Mouse (Mus musculus) forebrain, embryonic 13.5 days (tissue): ENCODE data around the gene Zfp687. TPM values are rescaled to one million over a fixed set of nuclear protein-coding genes. Genes with fewer than 3 reads are reported as not detected.

Experiments
- ATAC-seq: fragments of 200-750 bp; cut with Nextera tagmentation; 2 replicates; pipeline ENCODE4 v1.8.0; 2017
- H3K27ac ChIP-seq: fragments of 300-500 bp; sonication (generic); 2 replicates; pipeline ENCODE4 v1.5.1; 2015; ENCODE audit warnings: inconsistent platforms, mild to moderate bottlenecking, moderate library complexity
- H3K27me3 ChIP-seq: fragments of 300-500 bp; sonication (generic); 2 replicates; pipeline ENCODE4 v1.6.1; 2015; ENCODE audit warnings: mild to moderate bottlenecking, inconsistent platforms
- H3K36me3 ChIP-seq: fragments of 300-500 bp; sonication (generic); 2 replicates; pipeline ENCODE4 v1.6.1; 2015; ENCODE audit warnings: mild to moderate bottlenecking, inconsistent platforms; ENCODE audit not compliant: poor library complexity, severe bottlenecking
- H3K4me1 ChIP-seq: fragments of 300-500 bp; sonication (generic); 2 replicates; pipeline ENCODE4 v1.6.1; 2015; ENCODE audit warnings: inconsistent platforms
- H3K4me2 ChIP-seq: fragments of 300-500 bp; sonication (generic); 2 replicates; pipeline ENCODE4 v1.6.1; 2015; ENCODE audit warnings: inconsistent platforms, mild to moderate bottlenecking, moderate library complexity
- H3K4me3 ChIP-seq: fragments of 300-500 bp; sonication (generic); 2 replicates; pipeline ENCODE4 v1.5.1; 2015; ENCODE audit warnings: mild to moderate bottlenecking, inconsistent platforms
- H3K9ac ChIP-seq: fragments of 300-500 bp; sonication (generic); 2 replicates; pipeline ENCODE4 v1.6.1; 2015; ENCODE audit warnings: mild to moderate bottlenecking, inconsistent platforms
- H3K9me3 ChIP-seq: fragments of 300-500 bp; sonication (generic); replicated peaks from 2 replicates; pipeline ENCODE4 v1.6.1; 2016; ENCODE audit warnings: inconsistent platforms
- WGBS: fragments of 180-500 bp; shearing (Covaris S2); methylation state at CpG from one replicate; pipeline ENCODE4 v1.1.7; 2015; 5-methylcytosine and 5-hydroxymethylcytosine counted together
- polyA plus RNA-seq: library from polyadenylated mRNA; unstranded; fragments of >200 nt; fragmentation: Nextera tagmentation; extraction: Ambion mirVana; gene quantifications from 2 replicates; pipeline ENCODE4 v1.2.1, GENCODE M21; 2015

Gene Zfp687
- 26.6 and 27.8 TPM in 2 replicates for polyA plus RNA-seq

GRCm38 (mm10) chr3:95015337-95015872, at the start of gene Zfp687:
Gene Zfp687, minus strand, starts transcription at chr3:95015448.
- H3K4me1 ChIP-seq, result peaks cover 27% of the 10 kb centered on the region
- H3K4me2 ChIP-seq, result peak within 1 kb of the TSS; percentile 96
- H3K4me3 ChIP-seq, result peak within 1 kb of the TSS; percentile 82
- peak within 1 kb of the TSS; percentile 86 for H3K9ac ChIP-seq
- ATAC-seq, result peak; percentile 99
- under 1% methylated on average over 35 of the region's 37 CpGs for WGBS
- H3K27ac ChIP-seq, result peak within 1 kb of the TSS; percentile 94
- peaks cover 21% of the 10 kb centered on the region for H3K36me3 ChIP-seq
- no peaks in the 10 kb centered on the region for H3K9me3 ChIP-seq
- no peaks in the 10 kb centered on the region for H3K27me3 ChIP-seq

GRCm38 (mm10) chr3:95063741-95064140, 48.5 kb upstream of the Zfp687 start:
- WGBS, result 95% methylated on average over 4 of the region's 4 CpGs
- Histone ChIP-seq H3K4me2 (no peak overlapping the region), H3K27ac (no peak overlapping the region), H3K9ac (no peak overlapping the region), H3K27me3 (no peaks in the 10 kb centered on the region), H3K36me3 (peaks cover 98% of the 10 kb centered on the region), H3K4me1 (no peaks in the 10 kb centered on the region), H3K4me3 (no peak overlapping the region), H3K9me3 (no peaks in the 10 kb centered on the region)
- no peak for ATAC-seq

DNA sequence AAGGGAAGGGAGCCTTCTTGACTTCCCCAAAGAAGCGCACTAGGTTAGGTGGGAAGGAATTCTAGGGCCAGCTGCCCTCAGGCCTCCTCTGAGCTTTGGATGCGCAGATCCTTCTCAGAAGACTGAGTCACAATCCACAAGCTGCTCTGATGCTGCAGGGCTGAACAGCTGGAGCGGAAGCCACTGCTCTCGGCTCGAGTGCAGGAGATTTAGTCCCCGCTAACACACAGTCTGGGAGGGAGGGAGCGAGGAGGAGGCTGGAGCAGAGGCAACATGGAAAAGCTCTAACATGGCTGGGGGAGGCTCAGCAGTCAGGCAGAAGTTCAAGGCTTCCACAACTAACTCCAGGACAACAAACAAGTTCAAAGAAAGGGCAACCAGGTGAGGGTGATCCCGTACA, 42.8 kb upstream of the Zfp687 start:
- no peaks in the 10 kb centered on the region for H3K27me3 ChIP-seq
- no peaks in the 10 kb centered on the region for H3K9me3 ChIP-seq
- ATAC-seq, result no peak
- no peak overlapping the region for H3K27ac ChIP-seq
- H3K4me1 ChIP-seq, result peaks cover 7% of the 10 kb centered on the region; the same call in 1 of the 2 replicates
- H3K4me3 ChIP-seq, result no peak overlapping the region
- H3K9ac ChIP-seq, result no peak overlapping the region
- H3K36me3 ChIP-seq, result peaks cover 56% of the 10 kb centered on the region
- 86% methylated on average over 8 of the region's 8 CpGs for WGBS
- no peak overlapping the region for H3K4me2 ChIP-seq

GRCm38 (mm10) chr3:95056275-95056674, 41.0 kb upstream of the Zfp687 start:
- Histone ChIP-seq H3K9ac (no peak overlapping the region), H3K4me1 (peaks cover 7% of the 10 kb centered on the region; the same call in 1 of the 2 replicates), H3K27me3 (no peaks in the 10 kb centered on the region), H3K9me3 (no peaks in the 10 kb centered on the region), H3K4me3 (no peak overlapping the region), H3K36me3 (peaks cover 38% of the 10 kb centered on the region), H3K4me2 (no peak overlapping the region), H3K27ac (no peak overlapping the region)
- ATAC-seq, result no peak
- WGBS, result 91% methylated on average over 7 of the region's 7 CpGs

DNA sequence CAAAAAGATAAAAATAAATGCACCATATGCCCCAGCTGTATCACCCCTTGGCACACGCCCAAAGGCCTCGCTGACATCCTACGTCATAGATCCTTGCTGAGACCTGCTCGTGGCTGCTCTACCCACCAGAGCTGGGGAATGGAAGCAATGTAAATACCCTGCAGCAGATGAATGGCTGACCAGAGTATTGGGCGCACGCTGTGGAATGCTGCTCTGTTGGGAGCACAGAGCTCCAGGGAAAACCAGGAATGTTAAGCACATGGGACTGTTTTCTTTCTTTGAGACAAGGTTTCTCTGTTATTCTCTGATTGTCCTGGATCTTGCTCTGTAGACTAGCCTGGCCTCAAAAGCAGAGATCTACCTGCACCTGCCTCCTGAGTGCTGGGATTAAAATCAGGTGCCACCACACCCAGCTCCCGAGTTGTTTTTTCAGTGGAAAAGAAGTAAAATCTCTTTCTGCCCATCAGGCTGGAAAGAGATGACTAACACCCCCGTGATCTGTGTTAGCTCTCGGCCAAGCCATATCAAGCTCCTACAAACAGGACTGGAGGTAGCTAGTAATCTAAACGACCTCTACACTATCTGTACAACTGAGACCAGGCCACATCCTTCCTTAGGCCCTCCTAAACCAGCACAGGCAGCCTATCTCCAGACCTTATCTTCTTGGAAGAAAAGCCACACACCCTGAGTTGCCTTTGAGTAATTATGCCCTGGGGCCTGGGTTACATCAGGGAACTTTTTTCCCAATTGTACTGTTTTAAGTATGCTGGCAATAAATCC, 39.4 kb upstream of the Zfp687 start:
- H3K4me3 ChIP-seq, result no peak overlapping the region
- no peak overlapping the region for H3K4me2 ChIP-seq
- no peak overlapping the region for H3K27ac ChIP-seq
- peaks cover 7% of the 10 kb centered on the region; the same call in 1 of the 2 replicates for H3K4me1 ChIP-seq
- no peak for ATAC-seq
- H3K9me3 ChIP-seq, result no peaks in the 10 kb centered on the region
- H3K27me3 ChIP-seq, result no peaks in the 10 kb centered on the region
- peaks cover 22% of the 10 kb centered on the region for H3K36me3 ChIP-seq
- 55% methylated on average over 10 of the region's 10 CpGs for WGBS
- 0 out of 2 replicates have a peak overlapping the region, but pooled peaks have one; percentile 9 for H3K9ac ChIP-seq

DNA sequence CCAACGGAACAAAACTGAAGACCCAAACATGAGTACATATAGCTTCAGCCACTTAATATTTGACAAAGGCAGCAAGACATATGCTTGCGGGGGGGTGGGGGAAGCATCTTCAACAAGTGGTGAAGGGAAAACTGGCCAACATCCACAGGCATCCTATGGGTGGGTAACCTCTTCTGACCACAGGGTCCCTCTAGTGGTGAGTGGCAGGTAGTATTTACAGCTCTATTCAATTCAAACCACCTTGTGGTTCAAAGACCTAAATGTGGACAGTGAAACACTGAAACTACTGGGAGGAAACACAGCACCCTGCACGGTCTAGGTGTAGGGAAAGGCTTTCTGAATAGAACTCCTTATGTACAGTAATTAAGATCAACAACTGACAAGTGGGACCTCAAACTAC, 38.5 kb upstream of the Zfp687 start:
- H3K4me3 ChIP-seq, result no peak overlapping the region
- H3K36me3 ChIP-seq, result peaks cover 12% of the 10 kb centered on the region
- H3K9ac ChIP-seq, result no peak overlapping the region
- H3K27me3 ChIP-seq, result no peaks in the 10 kb centered on the region
- no peak overlapping the region for H3K27ac ChIP-seq
- no peaks in the 10 kb centered on the region for H3K9me3 ChIP-seq
- 51% methylated on average over 3 of the region's 3 CpGs for WGBS
- peaks cover 7% of the 10 kb centered on the region; the same call in 1 of the 2 replicates for H3K4me1 ChIP-seq
- 0 out of 2 replicates have a peak, but pooled peaks have one; percentile 58 for ATAC-seq
- no peak overlapping the region for H3K4me2 ChIP-seq

- H3K4me2 ChIP-seq, result no peak overlapping the region
- no peaks in the 10 kb centered on the region for H3K27me3 ChIP-seq
- ATAC-seq, result peak; percentile 67
- no peaks in the 10 kb centered on the region for H3K9me3 ChIP-seq
- no peak overlapping the region for H3K27ac ChIP-seq
- no peak overlapping the region for H3K4me3 ChIP-seq
- H3K4me1 ChIP-seq, result peaks cover 7% of the 10 kb centered on the region; the same call in 1 of the 2 replicates
- no peak overlapping the region for H3K9ac ChIP-seq
- 29% methylated on average over 1 of the region's 1 CpGs for WGBS
- H3K36me3 ChIP-seq, result peaks cover 5% of the 10 kb centered on the region
Observed at GRCm38 (mm10) chr3:95052959-95053358, 37.7 kb upstream of the Zfp687 start.

GRCm38 (mm10) chr3:95047914-95048313, 32.7 kb upstream of the Zfp687 start:
- no peak overlapping the region for H3K9ac ChIP-seq
- H3K4me1 ChIP-seq, result no peaks in the 10 kb centered on the region
- no peaks in the 10 kb centered on the region for H3K36me3 ChIP-seq
- no peaks in the 10 kb centered on the region for H3K9me3 ChIP-seq
- no peak overlapping the region for H3K4me2 ChIP-seq
- 66% methylated on average over 3 of the region's 3 CpGs for WGBS
- no peak overlapping the region for H3K4me3 ChIP-seq
- no peak for ATAC-seq
- H3K27me3 ChIP-seq, result no peaks in the 10 kb centered on the region
- no peak overlapping the region for H3K27ac ChIP-seq

- Histone ChIP-seq H3K27me3 (no peaks in the 10 kb centered on the region), H3K4me3 (no peak overlapping the region), H3K9me3 (no peaks in the 10 kb centered on the region), H3K9ac (no peak overlapping the region), H3K4me2 (no peak overlapping the region), H3K27ac (no peak overlapping the region), H3K36me3 (no peaks in the 10 kb centered on the region), H3K4me1 (peaks cover 3% of the 10 kb centered on the region)
- 91% methylated on average over 11 of the region's 11 CpGs for WGBS
- no peak for ATAC-seq
Observed at GRCm38 (mm10) chr3:95046462-95047057, 31.3 kb upstream of the Zfp687 start.

- 80% methylated on average over 6 of the region's 6 CpGs for WGBS
- no peak overlapping the region for H3K4me2 ChIP-seq
- no peaks in the 10 kb centered on the region for H3K27me3 ChIP-seq
- no peak for ATAC-seq
- H3K9ac ChIP-seq, result no peak overlapping the region
- H3K4me1 ChIP-seq, result peaks cover 7% of the 10 kb centered on the region
- no peak overlapping the region for H3K27ac ChIP-seq
- peaks cover 17% of the 10 kb centered on the region for H3K36me3 ChIP-seq
- H3K4me3 ChIP-seq, result no peak overlapping the region
- H3K9me3 ChIP-seq, result no peaks in the 10 kb centered on the region
Observed at GRCm38 (mm10) chr3:95043251-95043650, 28.0 kb upstream of the Zfp687 start.

DNA sequence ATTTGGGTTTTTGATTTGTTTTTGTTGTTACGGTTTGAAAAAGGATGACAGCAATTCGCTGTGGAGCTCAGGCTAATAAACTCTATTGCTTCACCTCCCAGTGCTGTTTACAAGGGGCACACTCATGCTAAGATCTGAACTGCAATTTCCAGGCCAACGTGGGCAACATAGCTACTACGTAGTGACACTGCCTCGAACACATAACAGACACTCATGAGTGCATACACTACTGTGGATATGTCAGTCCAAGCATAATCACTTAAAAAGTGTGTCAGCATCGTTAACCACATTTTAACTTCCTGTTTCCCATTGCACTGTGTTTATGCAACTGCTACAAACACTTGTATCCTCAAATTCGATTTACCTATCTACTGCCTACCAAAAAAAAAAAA, 27.6 kb upstream of the Zfp687 start:
- Histone ChIP-seq H3K27ac (no peak overlapping the region; the same call in 1 of the 2 replicates), H3K4me1 (peaks cover 7% of the 10 kb centered on the region), H3K4me3 (peak overlapping the region; percentile 63), H3K36me3 (peaks cover 21% of the 10 kb centered on the region), H3K9ac (peak overlapping the region; percentile 86), H3K9me3 (no peaks in the 10 kb centered on the region), H3K4me2 (peak overlapping the region; percentile 66), H3K27me3 (no peaks in the 10 kb centered on the region)
- peak; percentile 63 for ATAC-seq
- WGBS, result 32% methylated on average over 7 of the region's 7 CpGs

DNA sequence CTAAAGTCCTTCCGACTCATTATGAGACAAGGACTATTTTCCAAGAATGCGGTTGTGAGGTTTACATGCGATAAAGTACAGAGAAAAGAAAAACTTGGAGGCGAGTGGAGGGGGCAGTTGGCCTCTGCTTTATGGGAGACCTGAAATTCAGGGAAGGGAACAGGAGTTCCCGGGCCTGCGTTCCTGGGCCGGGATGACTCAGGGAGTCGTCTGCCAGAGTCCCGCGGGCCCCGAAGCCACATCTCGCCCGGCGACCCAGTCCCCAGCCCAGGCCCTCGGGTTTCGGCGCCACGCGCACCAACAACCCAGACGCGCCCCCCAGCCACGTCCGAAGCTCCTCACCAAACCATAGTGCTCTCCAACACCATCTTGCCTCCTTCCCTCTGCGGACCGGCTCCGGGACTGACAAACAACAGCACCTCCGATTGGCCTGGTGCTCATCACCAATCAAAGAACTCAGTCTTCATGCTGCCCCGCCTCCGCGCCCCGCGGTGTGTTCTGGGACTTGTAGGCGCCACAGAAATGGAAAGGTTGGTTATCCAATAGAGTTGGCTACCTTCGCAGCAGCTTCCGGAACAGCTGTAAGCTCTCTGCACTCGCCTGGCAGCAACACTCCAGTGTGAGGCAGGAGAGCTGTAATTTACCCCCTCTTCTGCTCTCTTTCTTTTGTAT, 27.1 kb upstream of the Zfp687 start, which contains the start of gene Psmd4:
TSS of gene Psmd4 (minus strand) at position 449 of the 672 bp plus-strand sequence.
- WGBS, result under 1% methylated on average over 36 of the region's 36 CpGs
- Histone ChIP-seq H3K9ac (peak within 1 kb of the TSS; percentile 86), H3K9me3 (no peaks in the 10 kb centered on the region), H3K4me1 (peaks cover 7% of the 10 kb centered on the region), H3K27ac (no peak within 1 kb of the TSS; the same call in 1 of the 2 replicates), H3K4me2 (peak within 1 kb of the TSS; percentile 66), H3K36me3 (peaks cover 23% of the 10 kb centered on the region), H3K27me3 (no peaks in the 10 kb centered on the region), H3K4me3 (peak within 1 kb of the TSS; percentile 63)
- peak; percentile 100 for ATAC-seq
